Mouse (Mus musculus) lung, postnatal 25 days (tissue): Measurements from ENCODE around the gene Scrt2.

Experiments
- DNase-seq: peaks from one replicate; pipeline ENCODE4 v3.0.0; 2022; ENCODE audit warnings: low spot score

Scrt2 gene

DNA sequence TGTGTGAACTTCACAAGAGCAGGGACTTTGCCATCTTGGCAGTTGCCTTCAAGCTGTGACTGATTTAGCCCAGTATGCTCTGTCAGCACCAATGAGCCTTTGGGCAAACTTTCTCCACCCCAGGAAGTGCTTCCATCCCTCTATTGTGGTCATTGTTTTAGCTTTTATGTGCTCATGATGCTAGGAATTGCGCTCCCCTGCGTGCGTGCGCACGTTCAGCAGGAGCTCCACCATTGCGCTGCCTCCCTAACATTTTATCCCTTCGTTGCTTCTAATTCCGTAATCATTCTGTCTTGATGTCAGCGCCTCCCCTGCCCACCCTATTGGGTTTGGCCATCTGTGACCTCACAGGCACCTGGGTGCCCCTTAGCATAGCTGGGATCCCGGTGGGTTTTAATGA, 25.3 kb downstream of the Scrt2 start:
- no peak for DNase-seq

DNA sequence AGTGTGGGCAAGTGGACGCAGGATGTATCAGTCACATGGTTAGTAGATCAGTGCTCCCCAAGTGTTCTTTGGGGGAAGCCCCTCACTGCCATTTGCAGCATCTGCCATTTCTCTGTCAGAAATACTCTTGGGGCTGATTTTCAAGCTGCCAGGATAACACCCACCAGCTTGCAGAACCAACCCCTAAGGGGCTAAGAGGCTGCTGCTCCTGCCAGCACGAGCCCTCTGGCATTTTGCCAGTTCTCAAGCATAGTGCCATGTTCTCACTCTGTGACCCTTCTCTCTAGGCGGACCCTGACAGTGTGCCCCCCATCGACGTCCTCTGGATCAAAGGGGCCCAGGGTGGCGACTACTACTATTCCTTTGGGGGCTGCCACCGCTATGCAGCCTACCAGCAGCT, 27.4 kb downstream of the Scrt2 start:
- DNase-seq: no peak

DNA sequence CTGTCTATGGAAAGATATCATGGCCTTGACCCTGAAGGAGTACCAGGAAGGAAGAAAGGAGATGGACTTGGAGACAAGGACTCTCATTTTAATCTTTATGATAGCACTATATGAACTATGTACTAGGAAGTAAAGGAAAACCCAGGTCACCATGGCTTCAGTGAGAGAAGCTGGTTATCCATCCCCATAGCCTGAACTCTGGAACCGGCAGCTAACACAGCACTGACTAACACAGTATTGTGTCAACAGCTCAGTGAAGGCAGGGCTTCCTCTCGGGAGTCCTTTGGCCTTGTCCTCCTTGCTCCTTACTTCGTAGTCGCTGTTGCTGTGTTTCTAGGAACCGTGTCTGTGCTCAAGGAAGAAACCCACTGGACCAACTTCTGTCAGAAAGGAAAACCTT, 28.1 kb downstream of the Scrt2 start:
- no peak for DNase-seq

DNA sequence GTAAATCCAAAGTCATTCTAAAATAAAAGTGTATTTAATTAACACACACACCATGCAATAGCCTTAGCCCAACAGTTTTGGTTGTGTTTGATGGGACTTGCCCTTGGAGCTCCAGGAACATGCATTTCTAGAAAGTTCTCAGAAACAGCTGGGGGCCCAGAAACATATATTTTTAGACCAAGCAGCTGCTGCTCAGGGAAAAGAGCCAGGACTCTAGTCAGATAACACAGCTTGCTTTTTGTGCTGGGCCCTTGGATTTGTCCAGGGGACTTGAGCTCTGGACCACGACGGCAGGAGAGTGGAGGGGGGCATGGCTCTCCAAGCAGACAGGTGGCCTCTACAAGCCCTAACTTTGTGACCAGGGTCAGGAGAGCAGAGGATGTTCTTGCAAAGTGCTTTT, 30.0 kb downstream of the Scrt2 start:
- DNase-seq: no peak

DNA sequence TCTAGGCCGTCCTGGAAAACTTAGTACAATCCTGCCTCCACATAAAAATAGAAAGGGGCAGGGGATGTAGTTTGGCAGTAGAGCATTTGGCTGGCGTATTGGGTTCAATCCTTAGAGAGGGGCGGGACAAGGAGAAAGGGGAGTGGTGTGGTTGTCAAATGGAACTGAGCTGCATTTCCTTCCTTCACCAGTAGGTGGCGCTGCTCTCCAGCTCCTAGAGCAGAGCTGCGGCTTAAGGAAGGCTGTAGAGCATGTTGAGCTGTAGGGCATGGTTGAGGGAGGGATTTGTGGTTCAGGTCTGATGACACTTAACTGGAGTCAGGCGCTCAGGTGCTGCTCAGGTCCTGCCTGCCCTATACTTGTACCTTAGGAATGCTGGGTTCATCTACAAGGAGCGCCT, 30.6 kb downstream of the Scrt2 start:
- DNase-seq: peak; percentile 87

DNA sequence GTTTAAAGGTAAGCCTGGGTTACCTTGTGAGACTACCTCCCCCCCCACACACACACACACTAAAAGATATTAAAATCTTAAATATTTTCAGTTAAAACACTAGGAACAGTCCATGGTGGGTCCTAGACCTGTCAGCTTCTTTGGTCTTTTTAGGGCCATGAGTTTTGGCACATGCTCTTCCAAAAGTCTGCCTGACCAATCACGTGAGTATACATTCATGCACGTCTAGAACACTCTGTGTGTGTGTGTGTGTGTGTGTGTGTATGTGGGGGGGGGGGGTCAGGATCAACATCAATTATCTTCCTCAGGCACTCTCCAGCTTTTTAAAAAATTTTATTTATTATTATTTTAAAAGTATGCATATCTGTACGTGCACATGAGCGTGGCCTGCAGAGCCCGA, 31.2 kb downstream of the Scrt2 start:
- DNase-seq: no peak

DNA sequence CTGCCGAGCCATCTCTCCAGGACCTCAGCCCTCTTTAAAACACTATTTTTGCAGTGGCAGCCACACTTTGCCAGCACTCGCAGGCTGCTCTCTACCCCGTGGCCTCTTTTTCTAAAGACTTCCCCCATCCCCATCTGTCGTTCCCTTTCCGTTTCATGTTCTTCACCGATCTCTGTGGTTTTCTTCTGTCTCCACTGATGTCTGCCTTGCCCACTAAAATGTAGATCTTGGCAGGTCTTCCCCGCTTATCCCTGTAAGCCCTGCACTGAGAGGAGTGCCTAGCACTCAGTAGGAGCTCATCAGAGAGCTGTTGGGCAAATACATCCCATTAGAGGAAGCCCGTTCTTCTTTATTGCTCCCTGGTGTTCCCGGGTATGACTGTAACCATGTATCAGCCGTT, 31.6 kb downstream of the Scrt2 start:
- no peak for DNase-seq

DNA sequence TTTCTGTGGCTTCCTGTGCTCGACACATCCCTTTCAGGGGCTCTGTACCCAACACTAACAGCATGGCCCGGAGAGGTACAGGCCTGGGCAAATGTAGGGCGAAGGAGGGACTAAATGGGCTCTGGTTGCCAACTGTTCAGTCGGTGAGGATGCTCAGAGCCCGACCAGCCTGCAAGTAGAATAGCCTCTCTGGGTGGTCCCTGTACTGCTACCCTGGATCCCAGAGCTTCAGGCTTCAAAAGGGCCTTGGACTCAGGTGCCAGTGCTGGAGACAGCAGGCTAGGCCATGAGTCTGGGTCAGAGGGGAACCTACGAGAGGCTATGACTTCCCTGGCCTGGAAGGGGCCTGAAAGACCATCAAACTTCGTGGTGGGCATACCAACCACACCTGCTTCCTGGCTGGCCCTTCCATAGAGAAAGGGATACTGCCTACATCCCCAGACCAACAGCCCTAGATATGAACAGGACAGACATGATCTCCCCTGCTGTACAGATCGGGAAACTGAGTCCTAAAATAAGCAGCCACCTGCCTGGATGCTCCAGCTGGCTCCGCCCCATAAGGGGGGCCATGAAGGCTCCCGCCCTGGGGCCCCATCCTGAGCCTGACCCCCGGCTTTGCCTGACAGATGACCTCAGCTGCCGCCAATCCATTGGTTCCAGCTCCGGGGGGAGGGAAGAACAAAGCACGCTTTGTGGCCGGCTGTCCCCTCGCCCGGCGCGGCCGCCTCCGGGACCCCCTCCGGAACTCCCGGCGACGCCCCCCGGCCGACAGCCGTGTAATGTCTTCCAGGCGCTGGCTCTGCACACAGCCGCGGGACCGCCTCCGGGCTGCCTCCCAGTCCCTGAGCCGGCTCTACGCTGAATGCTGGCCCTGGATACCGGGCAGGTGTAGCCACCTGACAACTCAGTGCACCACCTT, 33.0 kb downstream of the Scrt2 start:
- no peak for DNase-seq

DNA sequence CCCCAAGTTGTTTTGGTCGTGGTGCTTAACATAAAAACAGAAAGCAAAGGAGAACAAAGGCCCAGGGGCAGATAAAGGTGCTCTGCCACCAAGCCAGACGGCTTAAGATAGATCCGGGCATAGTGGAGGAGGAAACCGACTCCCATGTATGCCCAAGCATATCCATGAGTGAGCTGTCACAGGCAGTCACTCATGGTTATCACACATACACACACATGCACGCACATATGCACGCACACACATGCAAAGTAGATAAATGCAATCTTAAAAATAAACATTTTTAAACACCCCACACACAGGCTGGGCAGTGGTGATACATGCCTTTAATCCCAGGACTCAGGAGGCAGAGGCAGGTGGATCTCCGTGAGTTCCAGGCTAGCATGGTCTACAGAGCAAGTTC, 36.4 kb downstream of the Scrt2 start:
- no peak for DNase-seq

DNA sequence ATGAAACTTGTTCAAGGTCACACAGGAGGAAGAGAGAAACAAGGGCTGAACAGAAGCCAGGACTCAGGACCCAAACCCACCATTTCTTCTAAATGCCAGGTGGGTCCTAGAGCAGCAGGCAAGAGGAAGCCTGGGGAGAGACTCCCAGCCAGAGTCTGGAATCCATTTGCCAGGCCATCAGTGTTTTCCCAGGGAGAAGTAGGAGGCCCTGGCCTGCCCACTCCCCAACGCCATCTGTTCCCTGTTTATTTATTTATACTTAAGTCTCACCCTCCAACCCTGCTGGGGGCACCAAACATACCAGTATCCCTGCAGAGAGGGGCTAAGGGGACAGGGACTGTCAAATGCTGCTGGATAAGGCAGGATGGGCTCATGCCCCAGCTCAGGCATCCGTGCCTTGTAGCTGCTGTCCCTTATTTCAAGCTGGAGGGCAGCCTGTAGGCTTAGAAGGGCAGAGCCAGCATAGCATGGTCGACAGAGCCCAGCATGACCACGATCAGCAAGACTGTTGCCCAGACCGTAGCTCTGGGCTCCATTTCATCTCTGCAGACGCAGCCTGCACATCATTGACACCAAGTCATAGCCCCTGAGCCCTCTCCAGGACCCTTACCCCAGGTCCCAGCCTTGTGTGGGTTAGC, 38.0 kb downstream of the Scrt2 start:
- no peak for DNase-seq

DNA sequence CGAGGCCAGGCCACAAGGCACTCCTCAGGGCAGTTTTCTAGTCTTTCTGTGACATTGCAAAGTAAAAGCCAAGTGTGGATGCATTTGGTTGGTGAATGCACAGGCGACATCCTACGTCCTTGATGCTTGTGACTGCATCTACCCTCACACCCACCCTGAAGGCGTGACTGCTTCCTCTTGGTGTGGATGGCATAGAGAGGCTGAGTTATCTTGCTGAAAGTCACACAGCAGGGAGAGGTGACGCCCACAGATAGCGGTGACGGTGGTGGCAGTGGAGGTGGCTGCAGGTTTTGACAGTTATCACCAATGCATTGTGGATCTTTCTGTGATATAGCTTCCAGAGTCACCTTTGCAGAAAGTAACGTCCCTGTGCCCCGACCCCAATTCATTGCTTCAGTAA, 41.6 kb downstream of the Scrt2 start:
- DNase-seq: no peak

DNA sequence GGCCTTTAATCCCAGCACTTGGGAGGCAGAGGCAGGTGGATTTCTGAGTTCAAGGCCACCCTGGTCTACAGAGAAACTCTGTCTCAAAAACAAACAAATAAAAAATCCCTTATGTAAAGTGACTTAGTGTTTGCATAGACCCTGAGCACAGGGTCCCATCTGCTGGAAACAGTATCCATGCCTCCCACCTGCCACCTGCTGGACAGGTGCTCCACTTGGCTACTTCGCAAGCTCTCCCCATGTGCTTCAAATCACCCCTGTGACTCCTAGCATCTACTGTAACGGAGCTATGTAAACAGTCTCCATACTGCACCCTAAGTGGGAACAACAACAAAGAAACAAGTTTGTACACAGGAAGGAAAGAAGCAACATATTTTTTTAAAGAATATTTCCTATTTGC, 47.3 kb downstream of the Scrt2 start:
- DNase-seq: no peak

DNA sequence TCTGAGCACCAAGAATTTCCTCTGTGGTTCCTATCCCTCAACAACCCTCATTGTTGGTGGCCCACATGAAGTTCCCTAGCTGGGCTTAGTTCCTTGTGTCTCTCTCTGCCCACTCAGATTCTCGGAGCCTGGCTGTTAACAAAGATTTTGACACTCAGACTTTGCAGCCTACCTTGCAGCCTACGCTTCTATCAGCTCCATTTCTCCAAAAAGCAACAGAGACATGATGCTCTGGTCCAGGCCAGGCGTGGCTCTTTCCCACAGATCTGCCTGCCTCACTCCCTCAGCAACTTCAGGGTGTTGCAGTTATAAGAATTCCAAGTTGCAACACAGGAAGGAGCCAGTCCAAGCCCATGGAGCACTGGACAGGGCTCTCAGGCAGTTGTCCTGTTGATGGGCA, 48.4 kb downstream of the Scrt2 start:
- no peak for DNase-seq

DNA sequence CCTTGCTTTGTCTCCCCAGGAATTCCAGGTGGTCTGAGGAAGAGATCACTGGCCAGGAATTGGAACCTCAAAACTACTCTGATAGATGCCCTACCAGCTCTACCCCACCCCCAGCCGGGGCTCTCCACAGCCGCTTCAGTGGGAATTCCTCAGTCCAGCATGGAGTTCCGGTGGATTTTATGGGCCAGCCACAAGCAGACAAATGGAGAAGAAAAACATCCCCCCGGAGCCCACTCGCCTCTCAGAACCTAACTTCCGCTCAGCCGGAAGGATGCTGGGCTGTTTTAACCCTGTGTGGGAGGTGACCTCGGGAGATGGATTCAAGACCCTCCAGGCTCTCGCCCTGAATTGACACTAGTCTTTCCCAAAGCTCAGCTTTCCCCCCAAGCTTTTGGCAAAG, 50.7 kb downstream of the Scrt2 start:
- no peak for DNase-seq

DNA sequence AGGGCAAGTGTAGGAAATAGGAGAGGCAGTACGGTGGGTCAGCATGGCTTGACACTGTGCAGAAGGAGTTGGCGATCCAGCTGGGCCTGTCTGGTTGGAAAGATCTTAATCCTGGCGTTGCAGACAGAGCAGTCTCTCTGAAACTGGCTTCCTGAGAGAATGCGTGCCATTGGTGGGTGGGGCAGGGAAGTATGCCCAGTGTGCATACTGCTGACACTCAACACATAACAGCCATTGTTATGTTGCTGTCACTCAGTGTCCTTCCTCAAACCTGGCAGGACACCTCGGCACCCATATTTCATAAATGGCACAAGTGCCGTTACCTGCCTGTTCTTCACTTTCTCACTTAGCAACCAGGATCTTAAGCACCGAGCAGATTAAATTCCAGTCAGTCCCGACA, 51.4 kb downstream of the Scrt2 start:
- DNase-seq: peak; percentile 39

DNA sequence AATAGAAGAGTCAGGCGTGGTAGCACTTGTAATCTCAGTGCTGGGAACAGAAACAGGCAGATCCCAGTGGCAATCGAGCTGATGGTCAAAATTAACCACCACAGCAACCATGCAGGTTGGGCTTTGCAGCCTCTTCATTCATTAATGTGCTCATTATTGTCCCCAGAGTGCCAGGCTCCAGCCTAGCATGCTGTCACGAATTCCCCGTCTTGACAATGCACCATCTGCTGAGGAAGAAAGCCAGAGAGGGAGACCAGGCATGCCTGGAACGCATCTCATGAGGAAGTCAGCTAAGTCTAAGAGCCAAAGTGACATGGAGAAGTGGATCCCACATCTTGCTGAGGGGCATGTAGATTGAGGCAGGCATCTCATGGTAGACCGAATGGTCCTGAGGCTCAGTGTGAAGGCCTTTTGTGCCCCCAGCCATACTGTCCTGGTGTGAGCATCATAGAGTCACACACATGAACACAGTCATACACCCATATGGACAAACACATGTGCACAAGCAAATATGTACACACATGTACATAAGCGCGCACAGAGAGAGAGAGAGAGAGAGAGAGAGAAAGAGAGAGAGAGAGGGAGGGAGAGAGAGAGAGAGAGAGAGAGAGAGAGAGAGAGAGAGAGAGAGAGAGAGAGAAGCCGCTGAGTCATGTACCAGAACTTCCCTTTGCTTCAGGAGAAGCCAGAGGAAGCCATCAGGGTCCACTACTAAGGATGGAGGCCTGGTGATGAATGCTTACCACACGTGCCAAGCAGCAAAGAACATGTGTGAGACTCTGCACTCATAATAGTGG, 58.1 kb downstream of the Scrt2 start:
- DNase-seq: no peak

DNA sequence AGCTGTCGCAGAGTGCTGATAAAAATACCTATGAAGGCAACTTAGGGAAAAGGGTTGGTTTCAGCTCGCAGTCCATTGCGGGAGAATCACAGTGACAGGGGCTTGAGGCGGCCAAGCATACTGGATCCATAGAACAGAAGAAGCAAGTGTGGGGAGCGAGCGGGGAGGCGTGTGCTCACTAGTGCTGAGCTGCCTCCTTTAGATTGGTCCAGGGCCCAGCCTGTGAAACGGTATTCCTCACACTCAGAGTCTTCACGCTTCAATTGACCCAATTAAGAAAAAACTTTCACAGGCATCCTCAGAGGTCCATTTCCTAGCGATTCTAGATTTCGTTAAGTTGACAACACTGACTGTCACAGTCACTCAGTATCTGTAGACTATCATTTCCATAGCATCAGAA, 59.6 kb downstream of the Scrt2 start:
- DNase-seq: no peak

DNA sequence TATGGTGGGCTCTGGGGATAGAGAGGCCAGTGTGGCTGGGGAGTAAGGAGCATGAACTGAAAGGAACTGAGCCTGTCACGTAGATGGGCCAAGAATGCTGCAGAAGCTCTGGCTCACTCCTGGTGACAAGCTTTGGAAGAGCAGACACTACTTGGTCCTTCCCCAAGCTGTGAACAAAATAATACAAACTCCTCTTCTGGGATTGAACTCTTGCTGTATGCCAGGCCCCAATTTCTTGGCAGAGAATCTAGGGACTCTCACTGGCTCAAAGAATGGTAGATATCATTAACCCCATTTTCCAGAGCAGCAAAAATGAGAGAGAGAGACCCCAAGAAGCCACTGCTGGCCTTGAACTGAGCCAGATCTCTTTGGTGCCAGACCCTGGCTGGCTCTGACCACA, 60.2 kb downstream of the Scrt2 start:
- DNase-seq: no peak

DNA sequence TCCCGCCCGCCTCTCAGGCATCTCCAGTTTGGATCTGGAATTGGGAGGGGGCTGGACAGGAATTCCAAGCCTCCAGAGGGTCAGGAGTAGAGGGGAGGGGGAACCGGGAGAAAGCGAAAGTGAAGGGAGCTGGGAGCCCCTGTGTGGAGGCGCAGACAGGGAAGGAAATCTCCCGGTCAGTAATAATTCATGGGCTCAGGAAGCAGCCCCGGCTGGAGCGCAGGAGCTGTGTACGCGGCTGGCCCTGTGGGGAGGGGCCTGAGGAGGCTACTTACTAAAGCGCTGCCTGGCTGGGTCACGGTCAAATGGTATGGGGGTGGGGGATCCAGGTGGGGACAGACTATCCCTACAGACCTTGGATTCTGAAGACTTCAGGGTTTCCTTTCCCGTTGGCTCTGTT, 60.7 kb downstream of the Scrt2 start:
- DNase-seq: peak; percentile 22

DNA sequence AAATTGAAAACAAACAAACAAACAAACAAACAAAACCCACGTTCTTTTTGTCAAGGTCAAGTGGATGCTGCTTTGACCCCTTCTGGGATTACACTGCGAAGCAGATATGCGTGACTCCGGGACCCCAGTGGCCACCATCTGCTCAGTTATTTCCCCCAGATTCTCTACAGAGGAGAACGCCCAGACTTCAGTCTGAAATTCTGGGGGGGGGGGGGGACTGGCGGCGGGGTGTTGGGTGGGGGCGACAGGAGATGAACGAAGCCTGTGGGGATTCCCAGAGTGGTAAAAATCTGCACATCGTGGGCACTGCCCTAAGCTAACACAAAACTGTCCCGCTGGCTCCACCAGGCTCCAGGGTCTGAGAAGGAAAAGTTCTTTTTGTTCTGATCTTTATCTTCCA, 61.2 kb downstream of the Scrt2 start:
- no peak for DNase-seq

DNA sequence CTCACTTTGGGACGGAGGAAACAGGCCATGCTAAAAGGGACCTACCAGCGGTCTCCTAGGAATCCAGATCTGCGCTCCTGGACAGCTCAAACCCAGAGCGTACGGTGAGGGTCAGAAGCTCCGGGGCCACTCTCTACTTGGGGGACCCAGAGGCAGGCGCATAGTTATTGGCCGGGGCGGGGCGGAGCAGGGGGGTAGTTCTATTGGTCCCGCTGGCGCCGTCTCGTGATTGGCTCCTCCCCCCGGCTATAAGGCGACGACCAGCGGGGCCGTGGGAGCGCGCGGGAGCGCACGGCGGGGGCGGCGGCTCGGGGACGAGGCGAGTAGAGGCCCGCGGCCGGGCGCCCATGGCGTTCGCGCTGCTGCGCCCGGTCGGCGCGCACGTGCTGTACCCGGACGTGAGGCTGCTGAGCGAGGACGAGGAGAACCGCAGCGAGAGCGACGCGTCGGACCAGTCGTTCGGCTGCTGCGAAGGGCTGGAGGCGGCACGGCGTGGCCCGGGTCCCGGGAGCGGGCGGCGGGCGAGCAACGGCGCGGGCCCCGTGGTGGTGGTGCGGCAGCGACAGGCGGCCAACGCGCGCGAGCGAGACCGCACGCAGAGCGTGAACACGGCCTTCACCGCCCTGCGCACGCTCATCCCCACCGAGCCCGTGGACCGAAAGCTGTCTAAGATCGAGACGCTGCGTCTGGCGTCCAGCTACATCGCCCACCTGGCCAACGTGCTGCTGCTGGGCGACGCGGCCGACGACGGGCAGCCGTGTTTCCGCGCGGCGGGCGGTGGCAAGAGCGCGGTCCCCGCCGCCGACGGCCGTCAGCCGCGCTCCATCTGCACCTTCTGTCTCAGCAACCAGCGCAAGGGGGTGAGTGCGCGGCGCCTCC, 62.2 kb downstream of the Scrt2 start, which contains the start of gene Tcf15:
Gene Tcf15 (plus strand): TSS at position 283 of the 879 bp plus-strand sequence.
- DNase-seq: peak; percentile 46

DNA sequence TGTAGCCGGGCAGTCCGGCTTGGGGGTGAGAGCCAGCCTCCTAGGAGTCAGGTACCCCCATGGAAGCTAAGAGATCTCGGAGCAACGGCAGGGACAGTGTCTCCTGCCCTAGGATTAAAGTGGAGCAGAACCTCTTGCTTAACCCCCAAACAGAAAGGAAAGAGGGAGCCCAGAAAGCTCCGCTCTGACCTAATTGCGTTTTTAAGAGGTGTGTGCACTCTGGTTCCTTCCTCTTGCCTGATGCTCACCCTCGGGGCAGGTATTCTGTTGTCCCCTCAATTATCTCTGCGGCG, 62.8 kb downstream of the Scrt2 start:
- no peak for DNase-seq
